Comparison of ENCODE assay signal across 16 mouse cellular contexts in the genomic region with DNA sequence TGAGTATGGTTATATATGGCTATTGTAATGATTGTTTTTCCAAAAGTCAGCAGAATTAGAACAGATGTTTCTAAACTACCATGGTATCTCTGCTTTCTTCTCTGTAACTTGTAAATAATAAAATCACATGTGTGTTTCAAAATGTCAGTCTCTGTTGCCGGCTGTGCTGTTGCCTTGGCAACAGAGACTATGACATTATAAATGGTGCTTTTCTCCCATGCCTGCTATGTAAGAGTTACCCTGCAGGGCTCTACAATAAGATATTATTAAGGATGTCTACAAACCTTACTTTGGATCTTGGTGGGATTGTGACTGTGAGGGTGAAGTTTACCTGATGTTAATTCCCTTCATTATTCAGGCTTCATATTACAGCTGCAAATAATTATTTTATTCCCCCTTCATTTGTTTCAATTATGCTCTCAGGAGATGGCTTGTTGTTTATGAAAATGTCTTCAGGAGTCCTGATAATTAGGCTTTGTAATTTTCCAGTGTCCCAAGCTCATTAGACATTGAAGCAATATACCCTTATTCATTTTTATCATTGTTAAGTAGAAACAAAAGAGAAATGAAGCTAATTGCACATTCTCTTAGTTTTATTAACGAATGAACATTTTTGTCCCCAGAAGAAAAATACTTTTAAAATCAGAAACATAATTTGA.
A peak's percentile ranks its signal among the peaks of the same experiment; 100 is the strongest.
DNase-seq lines count a peak whose midpoint lies in the region; ATAC-seq and TF ChIP-seq lines count a peak whose summit lies in the region.
"Had no signal": no experiment of that assay in that cellular context is flagged by ENCODE, and none has a peak within 500 bp of the region (broad histone marks: within the 10 kb centered on the region; RNA-seq: fewer than 3 reads in every experiment).

No protein-coding gene starts in this region.

- WGBS in forebrain, embryonic 11.5 days, result 52% methylated on average over 2 of the region's 2 CpGs
- 70% methylated on average over 2 of the region's 2 CpGs for WGBS in forebrain, embryonic 10.5 days
- 38% methylated on average over 2 of the region's 2 CpGs for WGBS in hindbrain, postnatal 0 days
- WGBS in neural tube, embryonic 15.5 days, result 33% methylated on average over 2 of the region's 2 CpGs

- peak; percentile 57; the same call in 1 of the 2 replicates for ATAC-seq in forebrain, embryonic 11.5 days (replicated peaks; ENCODE audit: low FRiP score)
- ATAC-seq in hindbrain, postnatal 0 days, result peak; percentile 79
- peak; percentile 82 for ATAC-seq in neural tube, embryonic 15.5 days (ENCODE audit: low FRiP score)
- ATAC-seq: intestine, postnatal 0 days; liver, postnatal 0 days had no signal

- intact Hi-C loops in heart, postnatal 10 days (cut with DNase I), result no loop called here

- H3K27me3 ChIP-seq in forebrain, embryonic 11.5 days (ENCODE audit: control insufficient read depth, insufficient read depth, low read length), result no peaks in the 10 kb centered on the region
- H3K27me3 ChIP-seq in forebrain, embryonic 10.5 days (ENCODE audit: poor library complexity, severe bottlenecking), result no peaks in the 10 kb centered on the region
- no peaks in the 10 kb centered on the region for H3K27me3 ChIP-seq in hindbrain, postnatal 0 days (ENCODE audit: insufficient read depth, low read length)
- H3K27me3 ChIP-seq in neural tube, embryonic 15.5 days (replicated peaks), result no peaks in the 10 kb centered on the region

- no peak overlapping the region for H3K4me3 ChIP-seq in forebrain, embryonic 11.5 days (ENCODE audit: low read depth, low read length)
- H3K4me3 ChIP-seq in forebrain, embryonic 10.5 days, result no peak overlapping the region
- no peak overlapping the region for H3K4me3 ChIP-seq in hindbrain, postnatal 0 days (ENCODE audit: low read length)
- H3K4me3 ChIP-seq in neural tube, embryonic 15.5 days (replicated peaks), result no peak overlapping the region

- no peak overlapping the region for H3K9ac ChIP-seq in forebrain, embryonic 11.5 days (ENCODE audit: low read length)
- no peak overlapping the region for H3K9ac ChIP-seq in hindbrain, postnatal 0 days (replicated peaks; ENCODE audit: low read length)
- no peak overlapping the region for H3K9ac ChIP-seq in neural tube, embryonic 15.5 days (replicated peaks)
- H3K9ac ChIP-seq: liver, postnatal 0 days had no signal

- DNase-seq in forebrain, embryonic 11.5 days (ENCODE audit: low spot score), result no peak
- no peak for DNase-seq in forebrain, embryonic 10.5 days (ENCODE audit: extremely low spot score, low spot score)
- peak; percentile 6 for DNase-seq in retina, embryonic 14.5 days (ENCODE audit: low spot score)
- DNase-seq in retina, postnatal 1 day, result no peak
- peak; percentile 56 for DNase-seq in hindbrain, postnatal 0 days (ENCODE audit: low spot score)
- no peak for DNase-seq in heart, postnatal 10 days
- DNase-seq in thymus, postnatal 25 days, result no peak
- DNase-seq: B cell, adult 2 months; cerebellum, adult 2 months; kidney, postnatal 36 days; liver, postnatal 0 days; right cerebral cortex, postnatal 4 days; thymus, postnatal 36 days had no signal

- H3K27ac ChIP-seq in forebrain, embryonic 11.5 days (ENCODE audit: low read depth, low read length), result no peak overlapping the region
- no peak overlapping the region for H3K27ac ChIP-seq in forebrain, embryonic 10.5 days
- no peak overlapping the region for H3K27ac ChIP-seq in hindbrain, postnatal 0 days
- no peak overlapping the region; the same call in 1 of the 2 replicates for H3K27ac ChIP-seq in neural tube, embryonic 15.5 days (replicated peaks)

- no peak overlapping the region for H3K4me2 ChIP-seq in forebrain, embryonic 11.5 days (ENCODE audit: low read depth, low read length, severe bottlenecking)
- H3K4me2 ChIP-seq in hindbrain, postnatal 0 days (ENCODE audit: low read depth, low read length), result no peak overlapping the region
- H3K4me2 ChIP-seq in neural tube, embryonic 15.5 days, result no peak overlapping the region

- TF ChIP-seq CTCF in hindbrain, postnatal 0 days (IDR thresholded peaks at IDR 0.05; ENCODE audit: low read depth), result no peak

- no peaks in the 10 kb centered on the region for H3K36me3 ChIP-seq in forebrain, embryonic 11.5 days (ENCODE audit: control insufficient read depth, insufficient read depth, low read length)
- no peaks in the 10 kb centered on the region for H3K36me3 ChIP-seq in forebrain, embryonic 10.5 days (replicated peaks)
- H3K36me3 ChIP-seq in hindbrain, postnatal 0 days (ENCODE audit: insufficient read depth, low read length), result no peaks in the 10 kb centered on the region
- no peaks in the 10 kb centered on the region for H3K36me3 ChIP-seq in neural tube, embryonic 15.5 days
- H3K36me3 ChIP-seq: G1E had no signal

- H3K4me1 ChIP-seq in forebrain, embryonic 11.5 days (replicated peaks; ENCODE audit: control insufficient read depth, insufficient read depth, low read length), result no peaks in the 10 kb centered on the region
- H3K4me1 ChIP-seq in forebrain, embryonic 10.5 days, result peaks cover 15% of the 10 kb centered on the region
- 0 out of 2 replicates have a peak, but pooled peaks cover 5% of the 10 kb centered on the region for H3K4me1 ChIP-seq in hindbrain, postnatal 0 days (ENCODE audit: insufficient read depth, low read length)
- H3K4me1 ChIP-seq in neural tube, embryonic 15.5 days, result peaks cover 15% of the 10 kb centered on the region

- H3K9me3 ChIP-seq in forebrain, embryonic 11.5 days (ENCODE audit: control insufficient read depth, low read length), result no peaks in the 10 kb centered on the region
- H3K9me3 ChIP-seq in forebrain, embryonic 10.5 days, result no peaks in the 10 kb centered on the region
- H3K9me3 ChIP-seq in hindbrain, postnatal 0 days (ENCODE audit: low read length), result no peaks in the 10 kb centered on the region
- no peaks in the 10 kb centered on the region for H3K9me3 ChIP-seq in neural tube, embryonic 15.5 days (replicated peaks)
- H3K9me3 ChIP-seq: G1E had no signal

Comparison
In these comparisons a context has a peak if more than half of its experiments do, and no peak if none do; other contexts are left out.
1. DNase-seq: peak in retina, embryonic 14.5 days (single experiment) and hindbrain, postnatal 0 days (single experiment); none in forebrain, embryonic 11.5 days (single experiment), forebrain, embryonic 10.5 days (single experiment), retina, postnatal 1 day (single experiment), heart, postnatal 10 days (0 of 2) and thymus, postnatal 25 days (single experiment).
2. Peak in every context shown above with its lines, with median percentiles within 50 percentile points of each other: ATAC-seq.